Mouse (Mus musculus): ENCODE results near the gene Slc22a14. TPM values are rescaled to one million over a fixed set of nuclear protein-coding genes. Genes with fewer than 3 reads are reported as not detected.

Gene Slc22a14
- polyA plus RNA-seq, 1 experiment from 2014 or later = 0.26 TPM

GRCm38 (mm10) chr9:119206666-119207065, 158.7 kb downstream of the Slc22a14 start:
- ATAC-seq = no peak
- in situ Hi-C loops (cut with MboI; ENCODE audit: low pct_unique_long_range_greater_than_20kb) = no loop called here
- ChIA-PET POLR2A (no interaction called here), CTCF (interaction anchor here (1.4 kb wide), 1 partner anchor 94 kb away, joined by 3 read pairs; no protein-coding TSS in a partner anchor)
- no peaks in the 10 kb centered on the region for H3K27me3 ChIP-seq
- no peak for DNase-seq (ENCODE audit: low read depth, low spot score)
- TF ChIP-seq CTCF (IDR thresholded peaks at IDR 0.05) = no peak

GRCm38 (mm10) chr9:119205756-119206155, 159.6 kb downstream of the Slc22a14 start:
- CTCF ChIA-PET = interaction anchor here (1.4 kb wide), 1 partner anchor 94 kb away, joined by 3 read pairs; no protein-coding TSS in a partner anchor
- in situ Hi-C loops (cut with MboI; ENCODE audit: low pct_unique_long_range_greater_than_20kb) = no loop called here
- DNase-seq (ENCODE audit: low read depth, low spot score) (no peak), ATAC-seq (no peak)
- no peak for TF ChIP-seq CTCF (IDR thresholded peaks at IDR 0.05)
- POLR2A ChIA-PET = no interaction called here
- H3K27me3 ChIP-seq = no peaks in the 10 kb centered on the region

- ChIA-PET CTCF (no interaction called here), POLR2A (no interaction called here)
- TF ChIP-seq CTCF (IDR thresholded peaks at IDR 0.05) = no peak
- in situ Hi-C loops (cut with MboI; ENCODE audit: low pct_unique_long_range_greater_than_20kb) = no loop called here
- no peaks in the 10 kb centered on the region for H3K27me3 ChIP-seq
- DNase-seq (ENCODE audit: low read depth, low spot score) = no peak
- no peak for ATAC-seq
Observed at GRCm38 (mm10) chr9:119203617-119204016, 161.7 kb downstream of the Slc22a14 start.

GRCm38 (mm10) chr9:119201653-119202052, 163.7 kb downstream of the Slc22a14 start:
- in situ Hi-C loops (cut with MboI; ENCODE audit: low pct_unique_long_range_greater_than_20kb) = no loop called here
- DNase-seq (ENCODE audit: low read depth, low spot score) = no peak
- TF ChIP-seq CTCF (IDR thresholded peaks at IDR 0.05) = no peak
- ATAC-seq = no peak
- ChIA-PET POLR2A (no interaction called here), CTCF (no interaction called here)
- no peaks in the 10 kb centered on the region for H3K27me3 ChIP-seq

GRCm38 (mm10) chr9:119199151-119199861, 166.0 kb downstream of the Slc22a14 start:
- no peaks in the 10 kb centered on the region for H3K27me3 ChIP-seq
- in situ Hi-C loops (cut with MboI; ENCODE audit: low pct_unique_long_range_greater_than_20kb) = loop anchor here (5.0 kb wide), 1 partner anchor 92 kb away; no protein-coding TSS in a partner anchor
- DNase-seq (ENCODE audit: low read depth, low spot score) (no peak), ATAC-seq (no peak)
- TF ChIP-seq CTCF (IDR thresholded peaks at IDR 0.05) = no peak
- ChIA-PET CTCF (no interaction called here), POLR2A (no interaction called here)

- TF ChIP-seq CTCF (IDR thresholded peaks at IDR 0.05) = peak; percentile 79
- no peaks in the 10 kb centered on the region for H3K27me3 ChIP-seq
- in situ Hi-C loops (cut with MboI; ENCODE audit: low pct_unique_long_range_greater_than_20kb) = no loop called here
- DNase-seq (ENCODE audit: low read depth, low spot score) = no peak
- no peak for ATAC-seq
- POLR2A ChIA-PET = no interaction called here
- CTCF ChIA-PET = interaction anchor here (0.8 to 4.0 kb wide), 6 partner anchors 12 to 79 kb away, joined by 3 to 10 read pairs (median 3); partner anchors contain the start of gene Acaa1b
Observed at GRCm38 (mm10) chr9:119192202-119192990, 173.0 kb downstream of the Slc22a14 start.

GRCm38 (mm10) chr9:119181241-119181728, 184.1 kb downstream of the Slc22a14 start:
- ATAC-seq (peak; percentile 60), DNase-seq (ENCODE audit: low read depth, low spot score) (no peak)
- CTCF ChIA-PET = interaction anchor here (0.6 to 2.8 kb wide), 2 partner anchors 10 to 1012 kb away, joined by 4 to 10 read pairs; no protein-coding TSS in a partner anchor
- no peak for TF ChIP-seq CTCF (IDR thresholded peaks at IDR 0.05)
- in situ Hi-C loops (cut with MboI; ENCODE audit: low pct_unique_long_range_greater_than_20kb) = no loop called here
- no peaks in the 10 kb centered on the region for H3K27me3 ChIP-seq
- POLR2A ChIA-PET = no interaction called here

- CTCF ChIA-PET = no interaction called here
- in situ Hi-C loops (cut with MboI; ENCODE audit: low pct_unique_long_range_greater_than_20kb) = no loop called here
- no peak for TF ChIP-seq CTCF (IDR thresholded peaks at IDR 0.05)
- no peaks in the 10 kb centered on the region for H3K27me3 ChIP-seq
- DNase-seq (ENCODE audit: low read depth, low spot score) = no peak
- ATAC-seq = no peak
- POLR2A ChIA-PET = no interaction called here
Observed at GRCm38 (mm10) chr9:119179292-119179691, 186.1 kb downstream of the Slc22a14 start.

GRCm38 (mm10) chr9:119167608-119168007, 197.7 kb downstream of the Slc22a14 start:
- CTCF ChIA-PET = interaction anchor here (1.6 kb wide), 1 partner anchor 24 kb away, joined by 5 read pairs; no protein-coding TSS in a partner anchor
- TF ChIP-seq CTCF (IDR thresholded peaks at IDR 0.05) = no peak
- ATAC-seq = no peak
- in situ Hi-C loops (cut with MboI; ENCODE audit: low pct_unique_long_range_greater_than_20kb) = no loop called here
- no peak for DNase-seq (ENCODE audit: low read depth, low spot score)
- no peaks in the 10 kb centered on the region for H3K27me3 ChIP-seq
- POLR2A ChIA-PET = no interaction called here

GRCm38 (mm10) chr9:119165548-119165947, 199.8 kb downstream of the Slc22a14 start:
- H3K27me3 ChIP-seq = no peaks in the 10 kb centered on the region
- in situ Hi-C loops (cut with MboI; ENCODE audit: low pct_unique_long_range_greater_than_20kb) = no loop called here
- CTCF ChIA-PET = no interaction called here
- POLR2A ChIA-PET = no interaction called here
- DNase-seq (ENCODE audit: low read depth, low spot score) (no peak), ATAC-seq (no peak)
- TF ChIP-seq CTCF (IDR thresholded peaks at IDR 0.05) = no peak

- ATAC-seq (no peak), DNase-seq (ENCODE audit: low read depth, low spot score) (no peak)
- CTCF ChIA-PET = no interaction called here
- no peaks in the 10 kb centered on the region for H3K27me3 ChIP-seq
- TF ChIP-seq CTCF (IDR thresholded peaks at IDR 0.05) = no peak
- POLR2A ChIA-PET = no interaction called here
- in situ Hi-C loops (cut with MboI; ENCODE audit: low pct_unique_long_range_greater_than_20kb) = no loop called here
Observed at GRCm38 (mm10) chr9:119164743-119165142, 200.6 kb downstream of the Slc22a14 start.
